Mouse (Mus musculus): ENCODE measurements around the gene Gps2. TPM values are rescaled to one million over a fixed set of nuclear protein-coding genes. Genes with fewer than 3 reads are reported as not detected.
A peak's percentile ranks its signal among the peaks of the same experiment; 100 is the strongest.

Gene Gps2
- polyA plus RNA-seq, 1 experiment from 2014 or later, result 62.4 TPM

- ATAC-seq (ENCODE audit: low FRiP score, low TSS enrichment), result peak; percentile 93
- peak within 1 kb of the TSS; percentile 88 for H3K4me3 ChIP-seq (replicated peaks; ENCODE audit: low read depth, low read length)
- H3K27me3 ChIP-seq (ENCODE audit: control insufficient read depth, insufficient read depth, low read length), result no peaks in the 10 kb centered on the region
- peak within 1 kb of the TSS; percentile 97 for H3K27ac ChIP-seq (replicated peaks; ENCODE audit: low read depth, low read length)
- no peaks in the 10 kb centered on the region for H3K9me3 ChIP-seq (ENCODE audit: control insufficient read depth, low read length)
- H3K4me1 ChIP-seq (ENCODE audit: control insufficient read depth, insufficient read depth, low read length), result peaks cover 25% of the 10 kb centered on the region
- H3K4me2 ChIP-seq (ENCODE audit: low read length), result peak within 1 kb of the TSS; percentile 91
- peak; percentile 95 for DNase-seq
- under 1% methylated on average over 38 of the region's 38 CpGs for WGBS
- H3K9ac ChIP-seq (replicated peaks; ENCODE audit: low read length), result peak within 1 kb of the TSS; percentile 87
- H3K36me3 ChIP-seq (ENCODE audit: control insufficient read depth, insufficient read depth, low read length), result peaks cover 24% of the 10 kb centered on the region
Measured at GRCm38 (mm10) chr11:69900471-69901405, 12.9 kb upstream of the Gps2 start, which contains the start of the genes 2810408A11Rik and Neurl4. Gene 2810408A11Rik (minus strand): TSS chr11:69900987. Gene Neurl4 (plus strand): TSS chr11:69901072.

GRCm38 (mm10) chr11:69901406-69901846 lies 12.3 kb upstream of the Gps2 start:
- peak overlapping the region; percentile 87 for H3K9ac ChIP-seq (replicated peaks; ENCODE audit: low read length)
- peak; percentile 98 for DNase-seq
- peaks cover 25% of the 10 kb centered on the region for H3K4me1 ChIP-seq (ENCODE audit: control insufficient read depth, insufficient read depth, low read length)
- H3K27ac ChIP-seq (replicated peaks; ENCODE audit: low read depth, low read length), result peak overlapping the region; percentile 97
- peak overlapping the region; percentile 91 for H3K4me2 ChIP-seq (ENCODE audit: low read length)
- no peaks in the 10 kb centered on the region for H3K27me3 ChIP-seq (ENCODE audit: control insufficient read depth, insufficient read depth, low read length)
- peak overlapping the region; percentile 88 for H3K4me3 ChIP-seq (replicated peaks; ENCODE audit: low read depth, low read length)
- WGBS, result under 1% methylated on average over 42 of the region's 42 CpGs
- H3K36me3 ChIP-seq (ENCODE audit: control insufficient read depth, insufficient read depth, low read length), result peaks cover 31% of the 10 kb centered on the region
- no peaks in the 10 kb centered on the region for H3K9me3 ChIP-seq (ENCODE audit: control insufficient read depth, low read length)
- peak; percentile 76 for ATAC-seq (ENCODE audit: low FRiP score, low TSS enrichment)

GRCm38 (mm10) chr11:69901993-69902392 lies 11.7 kb upstream of the Gps2 start:
- peak; percentile 12; the same call in 1 of the 2 replicates for ATAC-seq (ENCODE audit: low FRiP score, low TSS enrichment)
- Histone ChIP-seq H3K9me3 (ENCODE audit: control insufficient read depth, low read length) (no peaks in the 10 kb centered on the region), H3K4me3 (replicated peaks; ENCODE audit: low read depth, low read length) (peak overlapping the region; percentile 88), H3K27me3 (ENCODE audit: control insufficient read depth, insufficient read depth, low read length) (no peaks in the 10 kb centered on the region), H3K4me1 (ENCODE audit: control insufficient read depth, insufficient read depth, low read length) (peaks cover 25% of the 10 kb centered on the region), H3K9ac (replicated peaks; ENCODE audit: low read length) (peak overlapping the region; percentile 87), H3K4me2 (ENCODE audit: low read length) (peak overlapping the region; percentile 91), H3K27ac (replicated peaks; ENCODE audit: low read depth, low read length) (peak overlapping the region; percentile 97), H3K36me3 (ENCODE audit: control insufficient read depth, insufficient read depth, low read length) (peaks cover 36% of the 10 kb centered on the region)
- under 1% methylated on average over 39 of the region's 39 CpGs for WGBS
- no peak for DNase-seq

GRCm38 (mm10) chr11:69902972-69903371 lies 10.7 kb upstream of the Gps2 start:
- Histone ChIP-seq H3K36me3 (ENCODE audit: control insufficient read depth, insufficient read depth, low read length) (peaks cover 46% of the 10 kb centered on the region), H3K9ac (replicated peaks; ENCODE audit: low read length) (peak overlapping the region; percentile 87), H3K27me3 (ENCODE audit: control insufficient read depth, insufficient read depth, low read length) (no peaks in the 10 kb centered on the region), H3K9me3 (ENCODE audit: control insufficient read depth, low read length) (no peaks in the 10 kb centered on the region), H3K4me1 (ENCODE audit: control insufficient read depth, insufficient read depth, low read length) (peaks cover 25% of the 10 kb centered on the region), H3K4me3 (replicated peaks; ENCODE audit: low read depth, low read length) (peak overlapping the region; percentile 88), H3K27ac (replicated peaks; ENCODE audit: low read depth, low read length) (no peak overlapping the region), H3K4me2 (ENCODE audit: low read length) (peak overlapping the region; percentile 91)
- DNase-seq (no peak), ATAC-seq (ENCODE audit: low FRiP score, low TSS enrichment) (no peak)
- 88% methylated on average over 13 of the region's 13 CpGs for WGBS

- Histone ChIP-seq H3K9ac (replicated peaks; ENCODE audit: low read length) (no peak overlapping the region), H3K27ac (replicated peaks; ENCODE audit: low read depth, low read length) (no peak overlapping the region), H3K36me3 (ENCODE audit: control insufficient read depth, insufficient read depth, low read length) (peaks cover 59% of the 10 kb centered on the region), H3K4me1 (ENCODE audit: control insufficient read depth, insufficient read depth, low read length) (peaks cover 17% of the 10 kb centered on the region), H3K27me3 (ENCODE audit: control insufficient read depth, insufficient read depth, low read length) (no peaks in the 10 kb centered on the region), H3K4me3 (replicated peaks; ENCODE audit: low read depth, low read length) (no peak overlapping the region), H3K4me2 (ENCODE audit: low read length) (no peak overlapping the region), H3K9me3 (ENCODE audit: control insufficient read depth, low read length) (no peaks in the 10 kb centered on the region)
- no peak for DNase-seq
- WGBS, result 98% methylated on average over 9 of the region's 9 CpGs
- ATAC-seq (ENCODE audit: low FRiP score, low TSS enrichment), result no peak
Measured at GRCm38 (mm10) chr11:69904311-69904710, 9.4 kb upstream of the Gps2 start.

GRCm38 (mm10) chr11:69908645-69909044 lies 5.0 kb upstream of the Gps2 start:
- H3K4me3 ChIP-seq (replicated peaks; ENCODE audit: low read depth, low read length), result no peak overlapping the region
- DNase-seq (no peak), ATAC-seq (ENCODE audit: low FRiP score, low TSS enrichment) (no peak)
- H3K4me1 ChIP-seq (ENCODE audit: control insufficient read depth, insufficient read depth, low read length), result peaks cover 5% of the 10 kb centered on the region; the same call in 1 of the 2 replicates
- 96% methylated on average over 11 of the region's 11 CpGs for WGBS
- no peak overlapping the region for H3K9ac ChIP-seq (replicated peaks; ENCODE audit: low read length)
- no peak overlapping the region for H3K27ac ChIP-seq (replicated peaks; ENCODE audit: low read depth, low read length)
- H3K9me3 ChIP-seq (ENCODE audit: control insufficient read depth, low read length), result no peaks in the 10 kb centered on the region
- H3K4me2 ChIP-seq (ENCODE audit: low read length), result no peak overlapping the region
- H3K36me3 ChIP-seq (ENCODE audit: control insufficient read depth, insufficient read depth, low read length), result peaks cover 98% of the 10 kb centered on the region
- H3K27me3 ChIP-seq (ENCODE audit: control insufficient read depth, insufficient read depth, low read length), result no peaks in the 10 kb centered on the region

GRCm38 (mm10) chr11:69909174-69909573 lies 4.5 kb upstream of the Gps2 start:
- WGBS, result 88% methylated on average over 5 of the region's 5 CpGs
- no peaks in the 10 kb centered on the region for H3K27me3 ChIP-seq (ENCODE audit: control insufficient read depth, insufficient read depth, low read length)
- peaks cover 93% of the 10 kb centered on the region for H3K36me3 ChIP-seq (ENCODE audit: control insufficient read depth, insufficient read depth, low read length)
- no peak overlapping the region for H3K27ac ChIP-seq (replicated peaks; ENCODE audit: low read depth, low read length)
- H3K9me3 ChIP-seq (ENCODE audit: control insufficient read depth, low read length), result no peaks in the 10 kb centered on the region
- no peak for ATAC-seq (ENCODE audit: low FRiP score, low TSS enrichment)
- H3K9ac ChIP-seq (replicated peaks; ENCODE audit: low read length), result no peak overlapping the region
- no peak overlapping the region for H3K4me2 ChIP-seq (ENCODE audit: low read length)
- peaks cover 5% of the 10 kb centered on the region; the same call in 1 of the 2 replicates for H3K4me1 ChIP-seq (ENCODE audit: control insufficient read depth, insufficient read depth, low read length)
- no peak overlapping the region for H3K4me3 ChIP-seq (replicated peaks; ENCODE audit: low read depth, low read length)
- no peak for DNase-seq

- DNase-seq (no peak), ATAC-seq (ENCODE audit: low FRiP score, low TSS enrichment) (no peak)
- no peaks in the 10 kb centered on the region for H3K9me3 ChIP-seq (ENCODE audit: control insufficient read depth, low read length)
Measured at GRCm38 (mm10) chr11:69910177-69910576, 3.5 kb upstream of the Gps2 start.

More at GRCm38 (mm10) chr11:69910177-69910576, 3.5 kb upstream of the Gps2 start:
- 93% methylated on average over 8 of the region's 8 CpGs for WGBS
- Histone ChIP-seq H3K4me3 (replicated peaks; ENCODE audit: low read depth, low read length) (no peak overlapping the region), H3K9ac (replicated peaks; ENCODE audit: low read length) (no peak overlapping the region), H3K27ac (replicated peaks; ENCODE audit: low read depth, low read length) (no peak overlapping the region), H3K27me3 (ENCODE audit: control insufficient read depth, insufficient read depth, low read length) (no peaks in the 10 kb centered on the region), H3K4me1 (ENCODE audit: control insufficient read depth, insufficient read depth, low read length) (peaks cover 14% of the 10 kb centered on the region), H3K4me2 (ENCODE audit: low read length) (no peak overlapping the region), H3K36me3 (ENCODE audit: control insufficient read depth, insufficient read depth, low read length) (peaks cover 88% of the 10 kb centered on the region)

Data from midbrain, embryonic 14.5 days (tissue).